Mouse (Mus musculus) heart, adult 18-20 months (tissue): ENCODE data around the gene Crmp1. TPM values are rescaled to one million over a fixed set of nuclear protein-coding genes. Genes with fewer than 3 reads are reported as not detected.
A peak's percentile ranks its signal among the peaks of the same experiment; 100 is the strongest.

ENCODE experiments used
- DNase-seq, 2 experiments: peaks; one replicate each; pipeline ENCODE4 v3.0.0; 2021 to 2022; ENCODE audit warnings: mixed read lengths in 1 of 2
- total RNA-seq, 2 experiments: library from RNA; stranded (reverse); gene quantifications; 2 replicates each; pipeline ENCODE4 v1.2.3; 2021

Gene Crmp1
- total RNA-seq, 2 experiments from 2014 or later: 0.54 to 0.99 TPM

- DNase-seq: peak; percentile 14 to 42
These were observed 56.6 kb downstream of the Crmp1 start for GRCm38 (mm10) chr5:37298370-37298769.

GRCm38 (mm10) chr5:37310026-37310425 lies 68.3 kb downstream of the Crmp1 start:
- no peak for DNase-seq

GRCm38 (mm10) chr5:37312980-37313722 lies 71.4 kb downstream of the Crmp1 start:
- no peak for DNase-seq

- no peak for DNase-seq
These were observed 77.0 kb downstream of the Crmp1 start for GRCm38 (mm10) chr5:37318715-37319114.

GRCm38 (mm10) chr5:37320174-37320573 lies 78.4 kb downstream of the Crmp1 start:
- no peak for DNase-seq

- DNase-seq: no peak
These were observed 79.0 kb downstream of the Crmp1 start for GRCm38 (mm10) chr5:37320761-37321160.

- no peak for DNase-seq
These were observed 84.9 kb downstream of the Crmp1 start for GRCm38 (mm10) chr5:37326675-37327074.

GRCm38 (mm10) chr5:37330449-37331132 lies 88.9 kb downstream of the Crmp1 start:
- no peak for DNase-seq

- DNase-seq: no peak
These were observed 89.4 kb downstream of the Crmp1 start for GRCm38 (mm10) chr5:37331133-37331505.

GRCm38 (mm10) chr5:37332066-37332465 lies 90.3 kb downstream of the Crmp1 start:
- no peak for DNase-seq

- no peak for DNase-seq
These were observed 93.3 kb downstream of the Crmp1 start for GRCm38 (mm10) chr5:37335061-37335460.

- DNase-seq: peak; percentile 81 to 86
These were observed 94.9 kb downstream of the Crmp1 start, which contains the start of gene Evc for GRCm38 (mm10) chr5:37336485-37337105. TSS of gene Evc (minus strand) at chr5:37336894.

GRCm38 (mm10) chr5:37337696-37338095 lies 96.0 kb downstream of the Crmp1 start:
- peak in 1 of 2 experiments; percentile 13 for DNase-seq

GRCm38 (mm10) chr5:37338288-37338687 lies 96.5 kb downstream of the Crmp1 start, which contains the start of gene Evc2:
TSS of gene Evc2 (plus strand) at chr5:37338499.
- DNase-seq: peak; percentile 83

Other genes with a start within 250 kb of the Crmp1 start
- under 1 TPM in 1 of 2 experiments, not detected in 1; 0.08 TPM for gene Gm1043, start 156.6 kb upstream of the Crmp1 start, total RNA-seq
- gene Evc, start 95.0 kb downstream of the Crmp1 start, total RNA-seq: 1 to 10 TPM; 5.1 to 6.0 TPM
- gene Evc2, start 96.6 kb downstream of the Crmp1 start, total RNA-seq: 1 to 10 TPM; 4.9 to 7.9 TPM